Mouse (Mus musculus) erythroblast, embryonic 14.5 days (primary cell): ENCODE measurements around the gene Shisa7.

Source experiments
- GATA1 ChIP-seq: IDR thresholded peaks from 2 replicates; pipeline ENCODE4 v1.6.1; 2012; ENCODE audit warnings: low read length, inconsistent platforms, mixed read lengths
- TAL1 ChIP-seq: IDR thresholded peaks from 3 replicates; pipeline ENCODE4 v1.6.1; 2012; ENCODE audit warnings: low read length, inconsistent platforms, mixed read lengths

DNA sequence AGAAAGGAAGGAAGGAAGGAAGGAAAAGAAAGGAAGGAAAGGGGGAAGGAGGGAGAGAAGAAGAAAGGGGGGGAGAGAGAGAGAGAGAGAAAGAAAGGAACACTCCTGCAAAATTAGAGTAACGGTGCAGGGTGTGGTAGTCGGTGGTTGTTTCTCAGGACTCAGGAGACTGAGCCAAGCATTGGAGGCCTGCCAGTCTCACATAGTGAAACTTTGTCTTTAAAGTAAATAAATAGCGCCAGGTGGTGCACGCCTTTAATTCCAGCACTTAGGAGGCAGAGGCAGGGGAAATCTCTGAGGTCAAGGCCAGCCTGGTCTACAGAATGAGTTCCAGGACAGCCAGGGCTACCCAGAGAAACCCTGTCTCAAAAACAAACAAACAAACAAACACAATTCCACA is 42.2 kb upstream of the Shisa7 start:
- TF ChIP-seq GATA1 (no peak), TAL1 (no peak)
